Mouse (Mus musculus) B cell, adult 67 days (primary cell): Measurements from ENCODE around the gene Pirt. TPM values are rescaled to one million over a fixed set of nuclear protein-coding genes. Genes with fewer than 3 reads are reported as not detected.

Experiments
- total RNA-seq, 2 experiments: library from RNA; stranded (reverse); gene quantifications; 4 replicates each; pipeline ENCODE4 v1.2.4; 2023

The Pirt gene
- total RNA-seq: not detected

GRCm38 (mm10) chr11:66911811-66912210 lies at the start of gene Pirt:
TSS of gene Pirt (plus strand) at chr11:66911981.

GRCm38 (mm10) chr11:66956303-66956702 lies 44.5 kb downstream of the Pirt start, which contains the start of gene Tmem238l:
TSS of gene Tmem238l (plus strand) at chr11:66956638.

Other genes starting within 250 kb of the Pirt start
- gene Tmem238l, start 44.7 kb downstream of the Pirt start, total RNA-seq: not detected
- gene Tmem220, start 113.2 kb downstream of the Pirt start, total RNA-seq: 1 to 10 TPM in 1 of 2 experiments, under 1 TPM in 1; 0.80 to 1.4 TPM
- 10 to 100 TPM; 38.7 to 59.6 TPM for gene Adprm, start 140.6 kb downstream of the Pirt start, total RNA-seq
- gene Sco1, start 140.7 kb downstream of the Pirt start, total RNA-seq: 10 to 100 TPM; 10.3 to 12.6 TPM
- gene Myh3, start 166.3 kb downstream of the Pirt start, total RNA-seq: not detected